Mouse (Mus musculus): ENCODE measurements around the gene D5Ertd579e. TPM values are rescaled to one million over a fixed set of nuclear protein-coding genes. Genes with fewer than 3 reads are reported as not detected.
"Not testable (repeated sequence)": the region's sequence is repeated elsewhere in the genome, so short reads cannot be mapped to it uniquely, and the experiment has no call there.

Gene D5Ertd579e
- polyA plus RNA-seq, 1 experiment: 23.1 TPM

GRCm38 (mm10) chr5:36669021-36670008 is 26.5 kb downstream of the D5Ertd579e start:
- no peak overlapping the region for H3K4me3 ChIP-seq (ENCODE audit: control insufficient read depth, low read depth, low read length)
- H3K27ac ChIP-seq (ENCODE audit: control insufficient read depth, insufficient read depth, low read depth, low read length): no peak overlapping the region
- H3K27me3 ChIP-seq (ENCODE audit: control insufficient read depth, insufficient read depth, low read length): no peaks in the 10 kb centered on the region
- H3K36me3 ChIP-seq (ENCODE audit: control insufficient read depth, insufficient read depth, low read length): no peaks in the 10 kb centered on the region
- TF ChIP-seq CTCF (IDR thresholded peaks at IDR 0.05; ENCODE audit: control insufficient read depth, insufficient read depth, insufficient replicate concordance, low read depth, low read length): no peak
- no peak for TF ChIP-seq POLR2A (IDR thresholded peaks at IDR 0.05; ENCODE audit: control insufficient read depth, low read depth, low read length)
- no peaks in the 10 kb centered on the region for H3K4me1 ChIP-seq (ENCODE audit: control insufficient read depth, insufficient read depth, low read length)

GRCm38 (mm10) chr5:36668572-36668971 is 27.3 kb downstream of the D5Ertd579e start:
- H3K36me3 ChIP-seq (ENCODE audit: control insufficient read depth, insufficient read depth, low read length): no peaks in the 10 kb centered on the region

DNA sequence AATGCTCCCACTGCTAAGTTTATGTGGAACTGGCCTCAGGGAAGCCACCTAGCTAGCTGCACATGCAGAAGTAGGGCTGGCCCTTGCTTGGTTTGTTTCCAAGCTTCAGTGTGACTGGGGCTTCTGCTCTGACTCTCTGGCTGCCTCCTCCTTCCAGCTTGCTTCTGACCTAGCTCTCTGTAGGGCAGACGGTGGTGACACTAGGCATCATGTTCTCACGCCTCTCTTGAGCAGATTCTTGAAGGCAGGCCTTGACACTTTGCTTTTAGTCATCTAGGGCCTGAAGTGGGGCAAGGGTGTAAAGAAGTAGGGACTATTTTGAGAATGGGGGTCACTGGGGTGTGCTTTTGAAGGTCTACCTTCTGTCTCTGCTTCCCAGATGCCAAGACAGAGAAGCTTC is 27.8 kb downstream of the D5Ertd579e start:
- not testable (repeated sequence) for H3K27ac ChIP-seq (ENCODE audit: control insufficient read depth, insufficient read depth, low read depth, low read length); H3K36me3 ChIP-seq (ENCODE audit: control insufficient read depth, insufficient read depth, low read length); H3K4me1 ChIP-seq (ENCODE audit: control insufficient read depth, insufficient read depth, low read length); H3K27me3 ChIP-seq (ENCODE audit: control insufficient read depth, insufficient read depth, low read length); H3K4me3 ChIP-seq (ENCODE audit: control insufficient read depth, low read depth, low read length)

More at GRCm38 (mm10) chr5:36668572-36668971, 27.3 kb downstream of the D5Ertd579e start:
- Histone ChIP-seq H3K4me1 (ENCODE audit: control insufficient read depth, insufficient read depth, low read length) (no peaks in the 10 kb centered on the region), H3K27ac (ENCODE audit: control insufficient read depth, insufficient read depth, low read depth, low read length) (no peak overlapping the region), H3K27me3 (ENCODE audit: control insufficient read depth, insufficient read depth, low read length) (no peaks in the 10 kb centered on the region), H3K4me3 (ENCODE audit: control insufficient read depth, low read depth, low read length) (no peak overlapping the region)
- TF ChIP-seq CTCF (IDR thresholded peaks at IDR 0.05; ENCODE audit: control insufficient read depth, insufficient read depth, insufficient replicate concordance, low read depth, low read length) (no peak), POLR2A (IDR thresholded peaks at IDR 0.05; ENCODE audit: control insufficient read depth, low read depth, low read length) (no peak)

DNA sequence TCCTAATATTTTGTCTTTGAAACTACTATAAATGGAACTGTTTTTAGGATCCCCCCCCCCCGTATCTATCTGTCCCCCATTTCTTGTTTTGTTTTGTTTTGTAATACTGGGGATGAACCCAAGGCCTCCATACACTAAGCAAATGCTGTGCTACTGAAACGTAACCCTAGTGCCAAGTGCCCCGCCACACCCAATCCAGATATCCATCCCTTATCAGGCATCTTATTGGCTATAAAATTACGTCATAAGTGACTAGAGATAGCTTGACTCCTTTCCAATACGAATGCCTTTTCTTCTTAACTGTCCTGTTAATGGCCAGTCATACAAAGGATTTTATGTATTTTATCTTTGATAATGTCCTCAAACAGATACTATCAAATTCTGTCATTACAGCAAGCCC is 28.7 kb downstream of the D5Ertd579e start:
- no peaks in the 10 kb centered on the region for H3K36me3 ChIP-seq (ENCODE audit: control insufficient read depth, insufficient read depth, low read length)
- no peaks in the 10 kb centered on the region for H3K27me3 ChIP-seq (ENCODE audit: control insufficient read depth, insufficient read depth, low read length)
- no peaks in the 10 kb centered on the region for H3K4me1 ChIP-seq (ENCODE audit: control insufficient read depth, insufficient read depth, low read length)
- H3K27ac ChIP-seq (ENCODE audit: control insufficient read depth, insufficient read depth, low read depth, low read length): no peak overlapping the region
- H3K4me3 ChIP-seq (ENCODE audit: control insufficient read depth, low read depth, low read length): no peak overlapping the region
- TF ChIP-seq POLR2A (IDR thresholded peaks at IDR 0.05; ENCODE audit: control insufficient read depth, low read depth, low read length) (no peak), CTCF (IDR thresholded peaks at IDR 0.05; ENCODE audit: control insufficient read depth, insufficient read depth, insufficient replicate concordance, low read depth, low read length) (no peak)

GRCm38 (mm10) chr5:36666699-36667098 is 29.1 kb downstream of the D5Ertd579e start:
- H3K4me3 ChIP-seq (ENCODE audit: control insufficient read depth, low read depth, low read length); H3K27me3 ChIP-seq (ENCODE audit: control insufficient read depth, insufficient read depth, low read length); H3K4me1 ChIP-seq (ENCODE audit: control insufficient read depth, insufficient read depth, low read length); H3K36me3 ChIP-seq (ENCODE audit: control insufficient read depth, insufficient read depth, low read length); H3K27ac ChIP-seq (ENCODE audit: control insufficient read depth, insufficient read depth, low read depth, low read length): not testable (repeated sequence)

DNA sequence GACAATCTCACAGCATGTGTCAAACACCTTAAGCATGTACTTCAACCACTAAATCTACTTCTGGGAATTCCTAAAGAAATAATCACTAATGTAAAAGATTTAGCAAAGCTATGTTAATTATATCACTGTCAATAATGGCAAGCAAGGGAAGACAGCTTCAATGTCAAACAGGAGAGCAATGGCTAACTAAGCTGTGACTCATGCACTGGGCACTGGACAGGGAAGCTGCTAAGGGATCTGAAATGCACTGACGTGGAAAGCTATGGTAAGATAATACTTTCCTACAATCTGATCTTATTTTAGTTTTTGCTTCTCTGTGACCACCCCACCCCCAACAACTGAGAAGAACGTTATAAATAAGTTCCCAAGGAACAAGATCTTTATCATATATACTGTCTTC is 32.5 kb downstream of the D5Ertd579e start:
- TF ChIP-seq POLR2A (IDR thresholded peaks at IDR 0.05; ENCODE audit: control insufficient read depth, low read depth, low read length): no peak
- TF ChIP-seq CTCF (IDR thresholded peaks at IDR 0.05; ENCODE audit: control insufficient read depth, insufficient read depth, insufficient replicate concordance, low read depth, low read length): no peak
- no peak overlapping the region for H3K4me3 ChIP-seq (ENCODE audit: control insufficient read depth, low read depth, low read length)
- H3K36me3 ChIP-seq (ENCODE audit: control insufficient read depth, insufficient read depth, low read length): no peaks in the 10 kb centered on the region
- H3K27ac ChIP-seq (ENCODE audit: control insufficient read depth, insufficient read depth, low read depth, low read length): no peak overlapping the region
- H3K27me3 ChIP-seq (ENCODE audit: control insufficient read depth, insufficient read depth, low read length): no peaks in the 10 kb centered on the region
- H3K4me1 ChIP-seq (ENCODE audit: control insufficient read depth, insufficient read depth, low read length): no peaks in the 10 kb centered on the region

DNA sequence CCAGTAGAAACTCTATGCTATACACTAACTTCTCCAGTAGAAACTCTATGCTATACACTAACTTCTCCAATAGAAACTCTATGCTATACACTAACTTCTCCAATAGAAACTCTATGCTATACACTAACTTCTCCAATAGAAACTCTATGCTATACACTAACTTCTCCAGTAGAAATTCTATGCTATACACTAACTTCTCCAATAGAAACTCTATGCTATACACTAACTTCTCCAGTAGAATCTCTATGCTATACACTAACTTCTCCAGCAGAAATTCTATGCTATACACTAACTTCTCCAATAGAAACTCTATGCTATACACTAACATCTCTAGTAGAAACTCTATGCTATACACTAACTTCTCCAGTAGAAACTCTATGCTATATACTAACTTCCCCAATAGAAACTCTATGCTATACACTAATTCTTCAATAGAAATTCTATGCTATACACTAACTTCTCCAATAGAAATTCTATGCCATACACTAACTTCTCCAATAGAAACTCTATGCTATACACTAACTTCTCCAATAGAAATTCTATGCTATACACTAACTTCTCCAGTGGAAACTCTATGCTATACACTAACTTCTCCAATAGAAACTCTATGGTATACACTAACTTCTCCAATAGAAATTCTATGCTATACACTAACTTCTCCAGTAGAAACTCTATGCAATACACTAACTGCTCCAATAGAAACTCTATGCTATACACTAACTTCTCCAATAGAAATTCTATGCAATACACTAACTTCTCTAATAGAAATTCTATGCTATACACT is 34.7 kb downstream of the D5Ertd579e start:
- H3K4me1 ChIP-seq (ENCODE audit: control insufficient read depth, insufficient read depth, low read length); H3K4me3 ChIP-seq (ENCODE audit: control insufficient read depth, low read depth, low read length); H3K36me3 ChIP-seq (ENCODE audit: control insufficient read depth, insufficient read depth, low read length); H3K27ac ChIP-seq (ENCODE audit: control insufficient read depth, insufficient read depth, low read depth, low read length); H3K27me3 ChIP-seq (ENCODE audit: control insufficient read depth, insufficient read depth, low read length): not testable (repeated sequence)

All from testis, adult 2 months (tissue).